Mouse (Mus musculus) heart, embryonic 15.5 days (tissue): ENCODE data around the gene Arhgef6. TPM values are rescaled to one million over a fixed set of nuclear protein-coding genes. Genes with fewer than 3 reads are reported as not detected.

Experiments used
- ATAC-seq: fragments of 200-750 bp; cut with Nextera tagmentation; replicated peaks from 2 replicates; pipeline ENCODE4 v1.8.0; 2017; ENCODE audit warnings: low read depth, moderate TSS enrichment; ENCODE audit not compliant: insufficient number of reproducible peaks, insufficient read depth, low FRiP score
- H3K27ac ChIP-seq: fragments of 300-500 bp; sonication (generic); 2 replicates; pipeline ENCODE4 v1.5.1; 2015; ENCODE audit warnings: mild to moderate bottlenecking, inconsistent platforms
- H3K27me3 ChIP-seq: fragments of 300-500 bp; sonication (generic); 2 replicates; pipeline ENCODE4 v1.6.1; 2015; ENCODE audit warnings: inconsistent platforms
- H3K36me3 ChIP-seq: fragments of 300-500 bp; sonication (generic); 2 replicates; pipeline ENCODE4 v1.6.1; 2015; ENCODE audit warnings: mild to moderate bottlenecking, inconsistent platforms
- H3K4me1 ChIP-seq: fragments of 300-500 bp; sonication (generic); replicated peaks from 2 replicates; pipeline ENCODE4 v1.6.1; 2015; ENCODE audit warnings: inconsistent platforms
- H3K4me2 ChIP-seq: fragments of 300-500 bp; sonication (generic); 2 replicates; pipeline ENCODE4 v1.6.1; 2015; ENCODE audit warnings: inconsistent platforms, mild to moderate bottlenecking, moderate library complexity
- H3K4me3 ChIP-seq: fragments of 300-500 bp; sonication (generic); 2 replicates; pipeline ENCODE4 v1.5.1; 2015; ENCODE audit warnings: mild to moderate bottlenecking, inconsistent platforms
- H3K9ac ChIP-seq: fragments of 300-500 bp; sonication (generic); 2 replicates; pipeline ENCODE4 v1.6.1; 2015; ENCODE audit warnings: mild to moderate bottlenecking, inconsistent platforms
- H3K9me3 ChIP-seq: fragments of 300-500 bp; sonication (generic); replicated peaks from 2 replicates; pipeline ENCODE4 v1.6.1; 2016; ENCODE audit warnings: inconsistent platforms
- WGBS: fragments of 180-500 bp; shearing (Covaris S2); methylation state at CpG from one replicate; pipeline ENCODE4 v1.1.7; 2015; ENCODE audit warnings: mixed read lengths; 5-methylcytosine and 5-hydroxymethylcytosine counted together
- polyA plus RNA-seq: library from polyadenylated mRNA; unstranded; fragments of >200 nt; fragmentation: Nextera tagmentation; extraction: Ambion mirVana; gene quantifications from 2 replicates; pipeline ENCODE4 v1.2.1, GENCODE M21; 2015

The Arhgef6 gene
- polyA plus RNA-seq, 1 experiment from 2014 or later: 36.0 TPM

- Histone ChIP-seq H3K4me1 (no peaks in the 10 kb centered on the region), H3K9me3 (no peaks in the 10 kb centered on the region), H3K9ac (no peak overlapping the region), H3K27me3 (no peaks in the 10 kb centered on the region), H3K36me3 (no peaks in the 10 kb centered on the region), H3K27ac (no peak overlapping the region), H3K4me3 (no peak overlapping the region), H3K4me2 (no peak overlapping the region)
- no peak for ATAC-seq
- 63% methylated on average over 8 of the region's 8 CpGs for WGBS
Measured at GRCm38 (mm10) chrX:57187301-57187700, 151.2 kb downstream of the Arhgef6 start.

- Histone ChIP-seq H3K4me2 (no peak overlapping the region), H3K36me3 (no peaks in the 10 kb centered on the region), H3K4me1 (no peaks in the 10 kb centered on the region; the same call in 1 of the 2 replicates), H3K27ac (no peak overlapping the region), H3K9ac (no peak overlapping the region), H3K27me3 (no peaks in the 10 kb centered on the region), H3K9me3 (no peaks in the 10 kb centered on the region), H3K4me3 (no peak overlapping the region)
- no peak for ATAC-seq
- WGBS: 82% methylated on average over 3 of the region's 3 CpGs
Measured at GRCm38 (mm10) chrX:57183359-57183758, 155.2 kb downstream of the Arhgef6 start.

GRCm38 (mm10) chrX:57182470-57182869 lies 156.1 kb downstream of the Arhgef6 start:
- WGBS: 84% methylated on average over 2 of the region's 2 CpGs

More at GRCm38 (mm10) chrX:57182470-57182869, 156.1 kb downstream of the Arhgef6 start:
- Histone ChIP-seq H3K36me3 (no peaks in the 10 kb centered on the region), H3K4me1 (no peaks in the 10 kb centered on the region; the same call in 1 of the 2 replicates), H3K9ac (no peak overlapping the region), H3K4me3 (no peak overlapping the region), H3K27me3 (no peaks in the 10 kb centered on the region), H3K4me2 (no peak overlapping the region), H3K9me3 (no peaks in the 10 kb centered on the region), H3K27ac (no peak overlapping the region)
- no peak for ATAC-seq

Other genes starting within 250 kb of the Arhgef6 start
- not detected in 2 replicates for gene Cd40lg, start 126.6 kb downstream of the Arhgef6 start, polyA plus RNA-seq
- gene Rbmx, start 54.3 kb upstream of the Arhgef6 start, polyA plus RNA-seq: 75.9 and 80.1 TPM in 2 replicates
- gene Gm364, start 70.4 kb upstream of the Arhgef6 start, polyA plus RNA-seq: not detected in 2 replicates
- gene Gpr101, start 165.0 kb upstream of the Arhgef6 start, polyA plus RNA-seq: not detected in 2 replicates